Mouse (Mus musculus): ENCODE results near the gene Actn2. TPM values are rescaled to one million over a fixed set of nuclear protein-coding genes. Genes with fewer than 3 reads are reported as not detected.

Actn2 gene
- polyA plus RNA-seq, 1 experiment, result 0.07 TPM

DNA sequence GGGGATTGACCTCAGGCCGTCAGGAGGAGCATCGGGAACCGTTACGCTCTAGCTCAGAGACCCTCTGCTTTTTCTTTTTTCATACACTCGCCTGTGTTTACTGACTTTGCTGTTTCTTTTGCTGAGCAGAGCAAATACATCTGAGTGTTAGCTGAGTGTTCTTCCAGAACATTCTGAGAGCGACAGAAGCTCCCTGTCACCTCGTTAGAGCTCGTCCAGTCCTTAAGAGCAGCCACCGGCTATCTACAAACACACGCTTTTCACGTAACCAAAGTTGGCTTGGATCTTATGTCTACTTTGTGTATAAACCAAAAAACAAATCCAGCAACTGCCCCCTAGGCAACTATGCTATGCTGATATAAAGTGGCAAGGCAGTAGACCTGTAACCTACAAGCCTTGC lies 56.0 kb downstream of the Actn2 start:
- Histone ChIP-seq H3ac (ENCODE audit: control insufficient read depth, insufficient read length, low read depth) (no peak overlapping the region), H3K4me3 (ENCODE audit: insufficient read depth, poor library complexity, severe bottlenecking) (no peak overlapping the region), H3K27me3 (ENCODE audit: control insufficient read depth, insufficient read depth, insufficient read length) (no peaks in the 10 kb centered on the region), H3K79me3 (ENCODE audit: low read depth) (no peaks in the 10 kb centered on the region), H3K79me2 (ENCODE audit: control insufficient read depth, insufficient read depth) (no peaks in the 10 kb centered on the region), H3K36me3 (ENCODE audit: control insufficient read depth, insufficient read depth) (no peaks in the 10 kb centered on the region)
- no peak for TF ChIP-seq MYOG (IDR thresholded peaks at IDR 0.05; ENCODE audit: control insufficient read depth, extremely low read depth, insufficient read length)
- no peak for TF ChIP-seq FOSL1 (IDR thresholded peaks at IDR 0.05; ENCODE audit: insufficient read depth, low read length, poor library complexity, severe bottlenecking)
- no peak for TF ChIP-seq CEBPB (IDR thresholded peaks at IDR 0.05; ENCODE audit: low read depth)

DNA sequence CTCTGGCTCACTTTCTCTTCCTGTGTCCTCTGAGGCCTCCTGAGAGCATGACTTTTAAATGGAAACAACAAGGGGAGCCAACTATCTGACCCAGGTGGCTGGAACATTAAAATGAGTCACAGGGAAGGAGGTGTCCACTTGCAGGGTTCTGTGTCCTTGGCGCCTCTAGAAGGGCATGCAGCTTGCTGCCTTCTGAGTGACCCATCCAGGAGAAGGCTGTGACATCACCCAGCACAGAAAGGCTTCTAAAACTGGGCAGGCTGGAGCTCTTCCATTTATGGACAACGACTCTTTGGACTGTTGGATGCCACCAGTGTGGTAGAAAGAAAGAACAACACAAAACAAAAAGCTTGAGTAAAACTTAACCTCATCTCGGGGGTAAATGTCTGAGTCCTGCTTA lies 56.7 kb downstream of the Actn2 start:
- Histone ChIP-seq H3K27me3 (ENCODE audit: control insufficient read depth, insufficient read depth, insufficient read length) (no peaks in the 10 kb centered on the region), H3K79me3 (ENCODE audit: low read depth) (no peaks in the 10 kb centered on the region), H3K36me3 (ENCODE audit: control insufficient read depth, insufficient read depth) (no peaks in the 10 kb centered on the region), H3K4me3 (ENCODE audit: insufficient read depth, poor library complexity, severe bottlenecking) (no peak overlapping the region), H3K79me2 (ENCODE audit: control insufficient read depth, insufficient read depth) (no peaks in the 10 kb centered on the region), H3ac (ENCODE audit: control insufficient read depth, insufficient read length, low read depth) (no peak overlapping the region)
- TF ChIP-seq MAX (IDR thresholded peaks at IDR 0.05) (no peak), CEBPB (IDR thresholded peaks at IDR 0.05; ENCODE audit: low read depth) (no peak), CTCF (IDR thresholded peaks at IDR 0.05; ENCODE audit: control insufficient read depth, insufficient read depth, insufficient read length) (no peak), FOSL1 (IDR thresholded peaks at IDR 0.05; ENCODE audit: insufficient read depth, low read length, poor library complexity, severe bottlenecking) (no peak), USF1 (IDR thresholded peaks at IDR 0.05; ENCODE audit: low read depth) (no peak), MYOD1 (IDR thresholded peaks at IDR 0.05; ENCODE audit: control insufficient read depth, insufficient read length, low read depth) (no peak), MYOG (IDR thresholded peaks at IDR 0.05; ENCODE audit: control insufficient read depth, extremely low read depth, insufficient read length) (no peak)

DNA sequence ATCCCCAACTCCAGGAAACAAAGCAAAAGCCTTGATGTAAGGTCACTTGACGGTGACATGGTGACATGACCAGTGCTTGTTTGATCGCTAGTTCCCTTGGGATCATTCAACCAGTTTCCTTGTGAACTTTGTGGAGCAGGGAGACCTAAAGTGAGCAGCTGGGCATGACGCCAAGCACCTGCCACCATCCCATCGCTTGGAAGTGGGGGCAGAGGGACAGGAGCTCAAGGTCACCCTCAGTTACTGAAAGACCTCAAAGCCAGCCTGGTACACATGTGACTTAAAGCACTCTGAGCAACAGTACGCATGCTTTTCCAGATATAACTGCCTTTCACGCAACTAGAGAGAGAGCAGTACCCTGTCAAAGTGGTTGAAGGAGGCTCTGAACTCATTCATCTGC lies 65.8 kb downstream of the Actn2 start:
- H3K4me3 ChIP-seq (ENCODE audit: insufficient read depth, poor library complexity, severe bottlenecking), result no peak overlapping the region
- H3K79me3 ChIP-seq (ENCODE audit: low read depth), result no peaks in the 10 kb centered on the region
- no peaks in the 10 kb centered on the region for H3K36me3 ChIP-seq (ENCODE audit: control insufficient read depth, insufficient read depth)
- TF ChIP-seq USF1 (IDR thresholded peaks at IDR 0.05; ENCODE audit: low read depth) (no peak), MAX (IDR thresholded peaks at IDR 0.05) (no peak), MYOG (IDR thresholded peaks at IDR 0.05; ENCODE audit: control insufficient read depth, extremely low read depth, insufficient read length) (no peak), CEBPB (IDR thresholded peaks at IDR 0.05; ENCODE audit: low read depth) (no peak), FOSL1 (IDR thresholded peaks at IDR 0.05; ENCODE audit: insufficient read depth, low read length, poor library complexity, severe bottlenecking) (no peak), CTCF (IDR thresholded peaks at IDR 0.05; ENCODE audit: control insufficient read depth, insufficient read depth, insufficient read length) (no peak)
- H3K79me2 ChIP-seq (ENCODE audit: control insufficient read depth, insufficient read depth), result no peaks in the 10 kb centered on the region
- H3ac ChIP-seq (ENCODE audit: control insufficient read depth, insufficient read length, low read depth), result no peak overlapping the region
- H3K27me3 ChIP-seq (ENCODE audit: control insufficient read depth, insufficient read depth, insufficient read length), result peaks cover 11% of the 10 kb centered on the region

DNA sequence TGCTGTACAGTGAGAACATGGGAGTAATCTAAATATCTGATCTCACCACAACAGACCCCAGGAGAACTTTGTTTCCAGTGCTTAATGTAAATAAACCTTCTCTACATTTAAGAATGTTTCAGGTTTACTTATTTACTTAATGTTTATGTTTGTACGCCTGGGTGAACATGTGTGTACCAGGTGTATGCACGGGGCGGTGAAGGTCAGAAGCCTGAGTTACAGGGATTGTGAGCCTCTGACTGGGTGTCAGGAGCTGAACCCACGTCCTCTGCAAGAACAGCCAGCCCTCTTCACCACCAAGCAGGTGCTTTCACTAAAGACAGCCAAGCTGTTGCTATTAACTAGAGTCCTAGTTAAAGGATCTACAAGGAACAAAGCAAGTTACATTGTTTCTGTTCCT lies 66.3 kb downstream of the Actn2 start:
- TF ChIP-seq MYOD1 (IDR thresholded peaks at IDR 0.05; ENCODE audit: control insufficient read depth, insufficient read length, low read depth) (no peak), FOSL1 (IDR thresholded peaks at IDR 0.05; ENCODE audit: insufficient read depth, low read length, poor library complexity, severe bottlenecking) (no peak), CTCF (IDR thresholded peaks at IDR 0.05; ENCODE audit: control insufficient read depth, insufficient read depth, insufficient read length) (no peak), CEBPB (IDR thresholded peaks at IDR 0.05; ENCODE audit: low read depth) (no peak), USF1 (IDR thresholded peaks at IDR 0.05; ENCODE audit: low read depth) (no peak), MYOG (IDR thresholded peaks at IDR 0.05; ENCODE audit: control insufficient read depth, extremely low read depth, insufficient read length) (no peak), MAX (IDR thresholded peaks at IDR 0.05) (no peak)
- H3K4me3 ChIP-seq (ENCODE audit: insufficient read depth, poor library complexity, severe bottlenecking), result no peak overlapping the region
- H3K79me3 ChIP-seq (ENCODE audit: low read depth), result no peaks in the 10 kb centered on the region
- no peak overlapping the region for H3ac ChIP-seq (ENCODE audit: control insufficient read depth, insufficient read length, low read depth)
- no peaks in the 10 kb centered on the region for H3K36me3 ChIP-seq (ENCODE audit: control insufficient read depth, insufficient read depth)
- peaks cover 11% of the 10 kb centered on the region for H3K27me3 ChIP-seq (ENCODE audit: control insufficient read depth, insufficient read depth, insufficient read length)
- H3K79me2 ChIP-seq (ENCODE audit: control insufficient read depth, insufficient read depth), result no peaks in the 10 kb centered on the region

DNA sequence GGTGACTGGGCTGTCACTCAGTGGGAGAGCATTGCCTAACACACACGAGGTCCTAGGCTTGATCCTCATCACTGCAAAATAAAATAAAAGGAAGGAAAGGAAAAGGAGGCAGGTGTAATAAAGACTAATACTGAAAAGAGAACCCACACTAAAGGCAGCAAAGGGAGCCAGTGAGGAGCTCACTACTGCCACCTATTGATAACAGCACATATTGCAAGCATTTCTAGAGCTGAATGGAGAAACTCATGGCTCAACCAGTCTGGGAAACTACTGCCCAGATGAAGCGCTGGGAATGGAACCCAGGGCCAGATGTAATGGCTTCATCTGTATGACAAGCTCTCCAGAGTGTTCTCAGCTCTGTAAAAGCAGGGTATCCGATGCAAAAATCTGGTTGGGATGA lies 67.6 kb downstream of the Actn2 start:
- H3ac ChIP-seq (ENCODE audit: control insufficient read depth, insufficient read length, low read depth), result no peak overlapping the region
- peaks cover 11% of the 10 kb centered on the region for H3K27me3 ChIP-seq (ENCODE audit: control insufficient read depth, insufficient read depth, insufficient read length)
- no peaks in the 10 kb centered on the region for H3K79me2 ChIP-seq (ENCODE audit: control insufficient read depth, insufficient read depth)
- no peaks in the 10 kb centered on the region for H3K79me3 ChIP-seq (ENCODE audit: low read depth)
- TF ChIP-seq FOSL1 (IDR thresholded peaks at IDR 0.05; ENCODE audit: insufficient read depth, low read length, poor library complexity, severe bottlenecking), result no peak
- H3K36me3 ChIP-seq (ENCODE audit: control insufficient read depth, insufficient read depth), result no peaks in the 10 kb centered on the region
- no peak overlapping the region for H3K4me3 ChIP-seq (ENCODE audit: insufficient read depth, poor library complexity, severe bottlenecking)

DNA sequence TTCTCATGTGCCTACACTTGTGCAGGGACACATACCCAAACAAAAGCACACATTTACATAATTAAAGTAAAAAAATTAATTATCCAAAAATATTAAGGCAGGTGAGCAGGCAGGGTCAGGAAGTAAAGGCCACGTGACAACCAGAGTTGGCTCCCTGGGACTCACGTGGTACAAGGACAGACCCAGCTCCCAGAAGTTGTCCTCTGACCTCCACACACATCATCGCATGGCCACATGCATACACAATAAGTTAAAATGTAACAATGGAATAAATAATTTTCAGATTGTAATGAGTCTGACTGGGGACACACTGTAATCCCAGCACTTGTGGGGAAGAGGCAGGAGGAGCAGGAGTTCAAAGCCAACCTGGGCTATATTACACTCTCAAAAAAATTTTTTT lies 72.6 kb downstream of the Actn2 start:
- Histone ChIP-seq H3K79me3 (ENCODE audit: low read depth) (no peaks in the 10 kb centered on the region), H3K4me3 (ENCODE audit: insufficient read depth, poor library complexity, severe bottlenecking) (no peak overlapping the region), H3K36me3 (ENCODE audit: control insufficient read depth, insufficient read depth) (no peaks in the 10 kb centered on the region), H3K79me2 (ENCODE audit: control insufficient read depth, insufficient read depth) (no peaks in the 10 kb centered on the region), H3K27me3 (ENCODE audit: control insufficient read depth, insufficient read depth, insufficient read length) (no peaks in the 10 kb centered on the region), H3ac (ENCODE audit: control insufficient read depth, insufficient read length, low read depth) (no peak overlapping the region)
- TF ChIP-seq MYOG (IDR thresholded peaks at IDR 0.05; ENCODE audit: control insufficient read depth, extremely low read depth, insufficient read length) (no peak), FOSL1 (IDR thresholded peaks at IDR 0.05; ENCODE audit: insufficient read depth, low read length, poor library complexity, severe bottlenecking) (no peak), USF1 (IDR thresholded peaks at IDR 0.05; ENCODE audit: low read depth) (no peak), CEBPB (IDR thresholded peaks at IDR 0.05; ENCODE audit: low read depth) (no peak), MAX (IDR thresholded peaks at IDR 0.05) (no peak), MYOD1 (IDR thresholded peaks at IDR 0.05; ENCODE audit: control insufficient read depth, insufficient read length, low read depth) (no peak), CTCF (IDR thresholded peaks at IDR 0.05; ENCODE audit: control insufficient read depth, insufficient read depth, insufficient read length) (no peak)

Measured in C2C12 (cell line).